Mouse (Mus musculus): ENCODE results near the gene Mmp14.

DNA sequence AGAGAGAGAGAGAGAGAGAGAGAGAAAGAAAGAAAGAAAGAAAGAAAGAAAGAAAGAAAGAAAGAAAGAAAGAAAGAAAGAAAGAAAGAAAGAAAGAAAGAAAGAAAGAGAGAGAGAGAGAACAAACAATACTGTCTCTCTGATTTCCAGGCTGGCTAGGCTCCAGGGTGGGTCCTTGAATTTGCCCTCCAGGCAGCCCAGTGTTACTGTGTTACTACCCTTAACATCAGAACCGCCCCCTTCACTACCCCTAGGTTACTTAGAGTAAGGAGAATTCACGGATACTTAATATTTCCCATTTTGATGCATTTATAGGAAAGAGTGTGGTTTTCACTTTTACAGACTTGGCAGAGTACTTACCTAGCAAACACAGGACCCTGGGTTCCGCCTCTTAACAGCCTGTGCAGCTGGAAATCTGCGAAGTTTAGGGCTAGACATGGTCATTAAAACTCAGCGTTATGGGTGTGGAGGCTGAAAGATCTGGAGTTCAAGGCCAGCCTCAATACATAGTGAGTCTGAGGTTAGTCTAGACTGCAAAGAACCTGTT, 15.1 kb upstream of the Mmp14 start:
- TF ChIP-seq CTCF (IDR thresholded peaks at IDR 0.05; ENCODE audit: insufficient read depth, low read length) (no peak), POLR2A (IDR thresholded peaks at IDR 0.05; ENCODE audit: borderline replicate concordance, extremely low read depth, low read depth, low read length) (no peak)

All from lung, adult 2 months (tissue).